Mouse (Mus musculus): ENCODE measurements around the gene Lbx2. TPM values are rescaled to one million over a fixed set of nuclear protein-coding genes. Genes with fewer than 3 reads are reported as not detected.

The Lbx2 gene
- polyA plus RNA-seq, 1 experiment = 0.91 TPM

GRCm38 (mm10) chr6:83049367-83049766, 36.8 kb upstream of the Lbx2 start:
- H3K27ac ChIP-seq (ENCODE audit: insufficient read depth, low read depth, low read length) = no peak overlapping the region
- H3K36me3 ChIP-seq (ENCODE audit: control insufficient read depth, insufficient read depth, low read length) = 0 out of 2 replicates have a peak, but pooled peaks cover 5% of the 10 kb centered on the region
- H3K4me3 ChIP-seq (ENCODE audit: low read depth, low read length) = no peak overlapping the region
- 83% methylated on average over 10 of the region's 10 CpGs for WGBS
- TF ChIP-seq CTCF (IDR thresholded peaks at IDR 0.05; ENCODE audit: extremely low read depth, insufficient read length, insufficient replicate concordance, low read depth, low read length) (no peak), POLR2A (IDR thresholded peaks at IDR 0.05; ENCODE audit: low read depth, low read length) (no peak)
- peaks cover 15% of the 10 kb centered on the region; the same call in 1 of the 2 replicates for H3K4me1 ChIP-seq (ENCODE audit: control insufficient read depth, insufficient read depth, insufficient read length, low read length)
- H3K27me3 ChIP-seq (ENCODE audit: control insufficient read depth, insufficient read depth, low read length) = no peaks in the 10 kb centered on the region

DNA sequence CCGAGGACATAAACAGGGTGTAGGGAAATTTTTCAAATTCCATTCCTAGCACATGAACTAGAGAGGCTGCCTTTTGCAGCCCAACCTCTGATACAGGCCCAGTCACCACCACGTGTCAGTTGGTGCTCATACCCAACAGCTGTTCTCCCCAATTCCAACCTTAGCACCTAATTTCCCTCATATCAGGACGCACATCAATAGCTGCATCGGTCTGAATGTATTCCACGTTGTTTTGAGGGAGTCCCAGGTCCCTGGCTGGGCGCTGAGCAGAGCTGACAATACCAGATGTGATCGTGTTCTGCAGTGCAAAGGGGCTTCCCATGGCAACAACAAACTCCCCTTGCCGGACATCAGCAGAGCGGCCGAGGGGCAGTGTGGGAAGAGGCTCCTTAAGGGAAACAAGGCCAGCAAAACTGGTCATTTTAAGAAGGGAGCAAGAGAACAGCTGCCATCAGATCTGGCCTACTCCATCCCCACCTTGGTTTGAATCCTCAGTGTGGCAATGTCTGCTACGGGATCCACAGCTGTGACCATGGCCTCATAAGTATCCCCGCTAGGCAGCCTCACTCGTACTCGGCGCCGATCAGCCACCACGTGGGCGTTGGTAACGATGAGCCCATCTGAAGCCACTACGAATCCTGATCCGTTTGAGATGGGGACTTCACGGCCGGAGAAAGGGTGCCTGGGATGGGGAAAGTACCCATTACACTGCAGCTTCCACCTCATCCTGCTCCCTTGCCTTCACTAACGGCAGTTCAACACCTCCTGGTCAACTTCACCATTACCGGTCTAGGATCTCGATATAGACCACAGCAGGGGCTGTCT, 32.8 kb upstream of the Lbx2 start:
- peaks cover 18% of the 10 kb centered on the region for H3K4me1 ChIP-seq (ENCODE audit: control insufficient read depth, insufficient read depth, insufficient read length, low read length)
- TF ChIP-seq POLR2A (IDR thresholded peaks at IDR 0.05; ENCODE audit: low read depth, low read length) (peak; percentile 51; the same call in 1 of the 2 replicates), CTCF (IDR thresholded peaks at IDR 0.05; ENCODE audit: extremely low read depth, insufficient read length, insufficient replicate concordance, low read depth, low read length) (no peak)
- H3K4me3 ChIP-seq (ENCODE audit: low read depth, low read length) = peak overlapping the region; percentile 77
- H3K27me3 ChIP-seq (ENCODE audit: control insufficient read depth, insufficient read depth, low read length) = no peaks in the 10 kb centered on the region
- H3K36me3 ChIP-seq (ENCODE audit: control insufficient read depth, insufficient read depth, low read length) = peaks cover 19% of the 10 kb centered on the region
- peak overlapping the region; percentile 14 for H3K27ac ChIP-seq (ENCODE audit: insufficient read depth, low read depth, low read length)
- WGBS = 7% methylated on average over 26 of the region's 26 CpGs

GRCm38 (mm10) chr6:83054074-83054851, 31.9 kb upstream of the Lbx2 start, which contains the start of gene Aup1:
Gene Aup1, plus strand, starts transcription at chr6:83054521.
- Histone ChIP-seq H3K36me3 (ENCODE audit: control insufficient read depth, insufficient read depth, low read length) (peaks cover 19% of the 10 kb centered on the region), H3K27me3 (ENCODE audit: control insufficient read depth, insufficient read depth, low read length) (no peaks in the 10 kb centered on the region), H3K27ac (ENCODE audit: insufficient read depth, low read depth, low read length) (peak within 1 kb of the TSS; percentile 65), H3K4me3 (ENCODE audit: low read depth, low read length) (peak within 1 kb of the TSS; percentile 77), H3K4me1 (ENCODE audit: control insufficient read depth, insufficient read depth, insufficient read length, low read length) (peaks cover 20% of the 10 kb centered on the region)
- no peak for TF ChIP-seq CTCF (IDR thresholded peaks at IDR 0.05; ENCODE audit: extremely low read depth, insufficient read length, insufficient replicate concordance, low read depth, low read length)
- TF ChIP-seq POLR2A (IDR thresholded peaks at IDR 0.05; ENCODE audit: low read depth, low read length) = peak; percentile 72
- under 1% methylated on average over 64 of the region's 64 CpGs for WGBS

GRCm38 (mm10) chr6:83054871-83055431, 31.2 kb upstream of the Lbx2 start, which contains the start of gene Htra2:
Gene Htra2, minus strand, starts transcription at chr6:83055273.
- Histone ChIP-seq H3K4me1 (ENCODE audit: control insufficient read depth, insufficient read depth, insufficient read length, low read length) (peaks cover 20% of the 10 kb centered on the region), H3K36me3 (ENCODE audit: control insufficient read depth, insufficient read depth, low read length) (peaks cover 19% of the 10 kb centered on the region), H3K27ac (ENCODE audit: insufficient read depth, low read depth, low read length) (peak within 1 kb of the TSS; percentile 65), H3K4me3 (ENCODE audit: low read depth, low read length) (peak within 1 kb of the TSS; percentile 77), H3K27me3 (ENCODE audit: control insufficient read depth, insufficient read depth, low read length) (no peaks in the 10 kb centered on the region)
- under 1% methylated on average over 50 of the region's 50 CpGs for WGBS
- peak; percentile 35; the same call in 1 of the 2 replicates for TF ChIP-seq CTCF (IDR thresholded peaks at IDR 0.05; ENCODE audit: extremely low read depth, insufficient read length, insufficient replicate concordance, low read depth, low read length)
- no peak for TF ChIP-seq POLR2A (IDR thresholded peaks at IDR 0.05; ENCODE audit: low read depth, low read length)

- Histone ChIP-seq H3K4me3 (ENCODE audit: low read depth, low read length) (peak within 1 kb of the TSS; percentile 71), H3K27me3 (ENCODE audit: control insufficient read depth, insufficient read depth, low read length) (no peaks in the 10 kb centered on the region), H3K27ac (ENCODE audit: insufficient read depth, low read depth, low read length) (peak within 1 kb of the TSS; percentile 91), H3K4me1 (ENCODE audit: control insufficient read depth, insufficient read depth, insufficient read length, low read length) (peaks cover 20% of the 10 kb centered on the region), H3K36me3 (ENCODE audit: control insufficient read depth, insufficient read depth, low read length) (peaks cover 14% of the 10 kb centered on the region)
- 23% methylated on average over 3 of the region's 3 CpGs for WGBS
- peak; percentile 89 for TF ChIP-seq POLR2A (IDR thresholded peaks at IDR 0.05; ENCODE audit: low read depth, low read length)
- TF ChIP-seq CTCF (IDR thresholded peaks at IDR 0.05; ENCODE audit: extremely low read depth, insufficient read length, insufficient replicate concordance, low read depth, low read length) = no peak
These were observed 28.4 kb upstream of the Lbx2 start, which contains the start of gene Dqx1 for GRCm38 (mm10) chr6:83057790-83058189. Gene Dqx1, plus strand, starts transcription at chr6:83057844.

- peaks cover 14% of the 10 kb centered on the region for H3K4me1 ChIP-seq (ENCODE audit: control insufficient read depth, insufficient read depth, insufficient read length, low read length)
- WGBS = 70% methylated on average over 2 of the region's 2 CpGs
- TF ChIP-seq CTCF (IDR thresholded peaks at IDR 0.05; ENCODE audit: extremely low read depth, insufficient read length, insufficient replicate concordance, low read depth, low read length) (no peak), POLR2A (IDR thresholded peaks at IDR 0.05; ENCODE audit: low read depth, low read length) (no peak)
- peaks cover 15% of the 10 kb centered on the region for H3K36me3 ChIP-seq (ENCODE audit: control insufficient read depth, insufficient read depth, low read length)
- H3K4me3 ChIP-seq (ENCODE audit: low read depth, low read length) = peak overlapping the region; percentile 71
- H3K27me3 ChIP-seq (ENCODE audit: control insufficient read depth, insufficient read depth, low read length) = no peaks in the 10 kb centered on the region
- H3K27ac ChIP-seq (ENCODE audit: insufficient read depth, low read depth, low read length) = peak overlapping the region; percentile 91
These were observed 27.4 kb upstream of the Lbx2 start for GRCm38 (mm10) chr6:83058725-83059124.

Measured in small intestine, adult 2 months (tissue).